Mouse (Mus musculus) embryo, embryonic 9.5 days (tissue): Measurements from ENCODE around the gene Man2b2.

ENCODE experiments used
- DNase-seq: peaks from one replicate; pipeline ENCODE4 v3.0.0-alpha.2; 2017; ENCODE audit errors: extremely low spot score

The Man2b2 gene

DNA sequence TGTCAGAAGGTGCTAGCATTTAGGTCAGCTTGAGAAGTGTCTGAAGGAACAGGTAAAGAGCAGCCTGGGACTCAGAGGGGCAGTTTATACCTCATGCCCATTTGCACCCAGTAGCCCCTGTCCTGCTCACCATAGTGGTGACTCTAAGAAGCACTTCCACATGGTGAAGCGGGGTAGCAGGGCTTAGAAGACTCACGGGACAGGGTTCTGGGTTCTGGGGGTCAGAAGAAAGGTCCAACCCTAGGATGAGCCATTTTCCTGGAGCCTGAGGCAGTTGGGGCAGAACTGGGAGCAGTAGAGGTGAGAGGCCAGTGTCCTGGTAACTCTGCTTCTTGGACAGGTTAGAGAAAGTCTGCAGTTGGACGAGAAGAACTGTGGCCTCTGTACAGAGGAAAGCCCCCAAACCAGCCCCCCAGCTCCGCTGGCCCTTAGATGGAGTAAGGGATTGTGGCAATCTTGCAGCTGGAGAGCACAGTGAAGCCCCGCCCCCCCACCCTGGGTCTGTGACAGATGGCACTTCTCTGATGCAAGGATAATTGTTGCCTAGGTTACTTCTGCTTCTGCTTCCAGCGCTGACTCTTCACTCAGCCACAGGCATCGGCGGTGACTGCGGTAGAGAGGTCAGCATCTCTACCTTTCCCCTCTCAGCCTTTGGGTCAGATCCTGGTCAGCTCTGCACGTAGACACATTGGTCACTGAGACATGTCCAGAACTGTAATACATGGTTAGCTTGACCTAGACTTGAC lies 63.3 kb downstream of the Man2b2 start:
- peak; percentile 46 for DNase-seq

DNA sequence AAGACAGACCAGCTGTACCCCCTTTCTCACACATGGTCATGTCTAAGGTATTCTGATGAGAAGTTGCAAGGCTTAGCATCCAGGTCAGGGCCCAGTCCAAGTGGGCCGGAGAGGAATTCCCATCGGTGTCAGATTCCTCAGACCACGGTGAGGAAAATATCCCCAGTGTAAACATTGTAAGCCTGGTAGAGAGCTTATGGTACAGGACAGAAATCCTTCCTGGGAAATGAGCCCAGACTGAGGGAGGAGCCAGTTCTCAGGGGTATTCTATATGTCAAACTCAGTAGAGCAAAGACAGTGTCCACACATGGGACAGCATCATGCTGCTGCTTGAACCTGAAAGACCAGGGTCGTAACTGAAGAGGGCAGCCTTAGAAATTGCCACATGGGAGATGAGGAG lies 70.6 kb downstream of the Man2b2 start:
- DNase-seq = no peak

DNA sequence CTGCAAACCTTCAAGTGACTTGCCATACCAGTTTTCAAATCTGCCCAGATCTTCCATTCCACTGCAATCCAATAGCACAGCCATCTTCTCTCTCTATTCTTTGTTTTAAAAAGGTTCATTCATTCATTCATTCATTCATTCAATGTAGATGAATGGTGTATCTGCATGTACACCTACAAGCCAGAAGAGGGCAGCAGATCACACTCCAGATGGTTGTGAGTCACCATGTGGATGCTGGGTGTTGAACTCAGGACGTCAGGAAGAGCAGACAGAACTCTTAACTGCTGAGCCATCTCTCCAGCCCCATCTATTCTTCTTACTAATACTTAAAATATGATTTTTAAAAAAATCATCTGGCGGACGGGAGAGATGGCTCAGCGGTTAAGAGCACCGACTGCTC lies 73.4 kb downstream of the Man2b2 start:
- DNase-seq = no peak
